Mouse (Mus musculus) liver, embryonic 14.5 days (tissue): Measurements from ENCODE around the gene Prkaa2.

Experiments used
- CTCF ChIP-seq: IDR thresholded peaks from 2 replicates; pipeline ENCODE4 v1.5.1; 2016; ENCODE audit warnings: antibody characterized with exemption, low read depth, control low read depth
- EP300 ChIP-seq: IDR thresholded peaks from 2 replicates; pipeline ENCODE4 v1.6.1; 2016; ENCODE audit warnings: antibody characterized with exemption, low read depth

DNA sequence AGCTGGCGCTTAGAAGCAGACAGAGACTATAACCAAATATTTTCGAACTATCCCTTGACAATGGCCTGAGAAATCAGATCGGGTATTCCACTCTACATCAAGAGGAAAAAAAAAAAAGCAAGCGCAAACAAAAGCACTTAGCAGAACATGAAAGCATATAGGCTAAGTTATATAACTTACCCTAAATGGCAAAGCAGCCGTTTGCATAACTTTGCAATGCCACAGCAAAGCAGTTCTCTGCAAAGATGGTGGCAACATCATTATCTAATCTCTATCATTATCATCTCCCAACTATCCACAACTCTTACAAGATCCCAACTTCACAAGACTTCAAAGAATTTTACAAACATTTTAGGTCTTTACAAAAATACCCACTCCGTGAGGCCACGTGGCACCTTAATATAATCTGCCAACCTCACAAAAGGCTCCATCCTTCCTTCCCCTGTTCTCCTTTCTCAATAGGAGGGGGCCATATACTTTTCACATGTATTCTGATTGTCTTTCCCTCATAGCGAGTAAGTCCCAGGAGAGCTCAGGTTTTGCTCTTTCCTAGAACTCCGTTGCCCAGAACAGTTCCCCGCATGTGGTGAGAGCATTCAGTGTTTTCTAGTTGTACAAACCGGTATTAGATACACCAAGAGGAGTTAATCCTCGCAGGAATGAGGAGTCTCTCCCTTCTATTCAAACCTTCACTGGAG lies 1.6 kb downstream of the Prkaa2 start:
- TF ChIP-seq CTCF (no peak), EP300 (no peak)
